Mouse (Mus musculus): ENCODE measurements at regions not wholly inside any gene's neighbourhood (a gene's known extent, or its start where the extent isn't known, plus 50 kb on each side); places are given as distances from the start of the nearest gene placed in this dataset.

- Histone ChIP-seq H3K9ac (no peak overlapping the region), H3K4me2 (no peak overlapping the region), H3K27me3 (no peaks in the 10 kb centered on the region), H3K27ac (no peak overlapping the region), H3K4me3 (no peak overlapping the region), H3K36me3 (ENCODE audit: poor library complexity, severe bottlenecking) (no peaks in the 10 kb centered on the region), H3K4me1 (no peaks in the 10 kb centered on the region), H3K9me3 (replicated peaks) (no peaks in the 10 kb centered on the region)
- ATAC-seq = no peak
- WGBS = 86% methylated on average over 1 of the region's 1 CpGs
Measured at GRCm38 (mm10) chr5:51729771-51730170, 162.2 kb upstream of the Ppargc1a start.

DNA sequence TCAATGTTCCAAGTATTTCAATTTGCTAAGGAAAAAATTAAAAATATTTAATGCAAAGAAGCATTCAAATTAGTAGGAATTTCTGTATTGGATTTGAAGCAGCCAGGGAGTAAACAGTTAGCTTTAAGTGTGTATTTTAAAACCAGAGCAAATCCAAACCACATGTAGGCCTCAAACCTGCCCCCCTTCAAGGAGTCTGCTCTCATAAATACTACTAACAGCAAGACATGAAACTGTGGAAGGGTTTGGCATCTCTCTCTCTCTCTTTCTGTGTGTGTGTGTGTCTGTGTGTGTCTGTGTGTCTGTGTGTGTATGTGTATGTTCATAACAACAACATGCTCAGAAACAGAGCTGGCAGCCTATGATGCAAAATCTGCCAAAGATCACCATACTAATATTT, 159.2 kb upstream of the Ppargc1a start:
- ATAC-seq = no peak

GRCm38 (mm10) chr5:51718911-51719310, 151.4 kb upstream of the Ppargc1a start:
- no peak overlapping the region for H3K9ac ChIP-seq
- H3K4me1 ChIP-seq = no peaks in the 10 kb centered on the region
- H3K4me3 ChIP-seq = no peak overlapping the region
- ATAC-seq = no peak
- no peaks in the 10 kb centered on the region for H3K9me3 ChIP-seq (replicated peaks)
- H3K27ac ChIP-seq = no peak overlapping the region
- H3K4me2 ChIP-seq = no peak overlapping the region
- 80% methylated on average over 8 of the region's 8 CpGs for WGBS
- no peaks in the 10 kb centered on the region for H3K27me3 ChIP-seq
- no peaks in the 10 kb centered on the region for H3K36me3 ChIP-seq (ENCODE audit: poor library complexity, severe bottlenecking)

More for the DNA sequence above, 159.2 kb upstream of the Ppargc1a start:
- no peaks in the 10 kb centered on the region for H3K9me3 ChIP-seq (replicated peaks)
- no peak overlapping the region for H3K4me3 ChIP-seq
- no peak overlapping the region for H3K9ac ChIP-seq
- H3K27me3 ChIP-seq = no peaks in the 10 kb centered on the region
- no peaks in the 10 kb centered on the region for H3K4me1 ChIP-seq
- H3K4me2 ChIP-seq = no peak overlapping the region
- H3K36me3 ChIP-seq (ENCODE audit: poor library complexity, severe bottlenecking) = no peaks in the 10 kb centered on the region
- no peak overlapping the region for H3K27ac ChIP-seq

DNA sequence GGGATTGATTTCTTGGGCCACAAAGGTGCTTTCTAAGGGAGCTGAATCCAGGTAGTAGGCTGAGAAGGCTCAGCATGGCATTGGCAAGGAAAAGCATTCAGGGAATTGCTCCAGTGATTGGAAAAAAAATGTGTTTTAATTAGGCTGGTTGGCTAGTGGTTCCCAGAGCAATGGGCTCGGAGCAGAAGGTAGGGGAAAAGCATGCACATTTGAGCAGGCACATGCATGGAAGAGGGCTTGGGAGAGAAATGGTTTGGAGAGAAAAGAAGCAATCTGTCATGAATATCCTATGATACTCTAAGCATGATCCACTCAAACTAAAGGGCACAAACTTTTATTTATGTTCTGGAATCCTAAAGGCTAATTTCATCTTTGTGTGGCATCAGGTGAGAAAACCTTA, 150.9 kb upstream of the Ppargc1a start:
- Histone ChIP-seq H3K4me1 (no peaks in the 10 kb centered on the region), H3K9ac (no peak overlapping the region), H3K4me2 (no peak overlapping the region), H3K27me3 (no peaks in the 10 kb centered on the region), H3K4me3 (no peak overlapping the region), H3K9me3 (replicated peaks) (no peaks in the 10 kb centered on the region), H3K27ac (no peak overlapping the region), H3K36me3 (ENCODE audit: poor library complexity, severe bottlenecking) (no peaks in the 10 kb centered on the region)
- ATAC-seq = no peak
- WGBS = 88% methylated on average over 1 of the region's 1 CpGs

DNA sequence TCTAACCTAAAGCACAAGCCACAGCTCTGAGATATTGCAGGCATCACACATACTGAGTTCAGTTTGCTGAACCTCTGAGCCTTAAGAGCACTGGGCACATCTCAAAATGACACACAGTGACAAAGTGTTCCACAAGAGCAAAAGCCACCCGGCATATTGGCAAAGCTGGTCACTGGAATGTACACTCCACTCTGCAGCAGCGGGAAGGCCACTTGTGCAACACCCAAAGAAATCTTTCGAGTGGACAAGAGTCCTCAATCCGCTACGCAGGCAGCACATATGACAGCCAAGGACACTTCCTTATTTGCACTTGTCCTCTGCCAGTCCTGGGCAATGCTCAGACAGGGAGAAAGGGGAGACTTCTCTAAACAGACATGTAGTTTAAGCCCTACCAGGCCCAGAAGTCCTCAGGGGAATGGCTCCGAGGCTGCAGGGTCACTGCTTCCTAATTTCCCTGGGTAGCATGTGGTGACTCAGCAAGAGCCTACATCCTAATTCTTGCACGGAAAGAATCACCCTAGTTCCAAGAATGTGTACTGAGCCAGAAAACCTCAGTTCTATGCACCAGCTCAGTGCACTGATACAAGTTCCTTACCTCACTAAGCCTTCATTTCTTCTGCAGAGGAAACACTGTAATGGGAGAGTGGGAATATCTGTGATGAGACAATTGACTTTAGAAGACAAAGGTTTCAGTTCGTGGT, 144.5 kb upstream of the Ppargc1a start:
- 76% methylated on average over 8 of the region's 8 CpGs for WGBS
- ATAC-seq = no peak
- Histone ChIP-seq H3K4me3 (no peak overlapping the region), H3K36me3 (ENCODE audit: poor library complexity, severe bottlenecking) (no peaks in the 10 kb centered on the region), H3K9me3 (replicated peaks) (no peaks in the 10 kb centered on the region), H3K27me3 (no peaks in the 10 kb centered on the region), H3K9ac (no peak overlapping the region), H3K27ac (no peak overlapping the region), H3K4me1 (no peaks in the 10 kb centered on the region), H3K4me2 (no peak overlapping the region)

GRCm38 (mm10) chr5:51710664-51711063, 143.1 kb upstream of the Ppargc1a start:
- H3K4me1 ChIP-seq = no peaks in the 10 kb centered on the region
- H3K27ac ChIP-seq = no peak overlapping the region
- no peaks in the 10 kb centered on the region for H3K27me3 ChIP-seq
- WGBS = 87% methylated on average over 4 of the region's 4 CpGs
- no peak overlapping the region for H3K4me3 ChIP-seq
- no peak for ATAC-seq
- H3K4me2 ChIP-seq = no peak overlapping the region
- no peaks in the 10 kb centered on the region for H3K9me3 ChIP-seq (replicated peaks)
- H3K9ac ChIP-seq = no peak overlapping the region
- H3K36me3 ChIP-seq (ENCODE audit: poor library complexity, severe bottlenecking) = no peaks in the 10 kb centered on the region

GRCm38 (mm10) chr5:51709447-51709991, 142.0 kb upstream of the Ppargc1a start:
- H3K9me3 ChIP-seq (replicated peaks) = no peaks in the 10 kb centered on the region
- H3K27ac ChIP-seq = no peak overlapping the region
- 89% methylated on average over 6 of the region's 6 CpGs for WGBS
- ATAC-seq = no peak
- no peak overlapping the region for H3K4me3 ChIP-seq
- H3K4me1 ChIP-seq = no peaks in the 10 kb centered on the region
- H3K4me2 ChIP-seq = no peak overlapping the region
- H3K27me3 ChIP-seq = no peaks in the 10 kb centered on the region
- no peak overlapping the region for H3K9ac ChIP-seq
- H3K36me3 ChIP-seq (ENCODE audit: poor library complexity, severe bottlenecking) = no peaks in the 10 kb centered on the region

DNA sequence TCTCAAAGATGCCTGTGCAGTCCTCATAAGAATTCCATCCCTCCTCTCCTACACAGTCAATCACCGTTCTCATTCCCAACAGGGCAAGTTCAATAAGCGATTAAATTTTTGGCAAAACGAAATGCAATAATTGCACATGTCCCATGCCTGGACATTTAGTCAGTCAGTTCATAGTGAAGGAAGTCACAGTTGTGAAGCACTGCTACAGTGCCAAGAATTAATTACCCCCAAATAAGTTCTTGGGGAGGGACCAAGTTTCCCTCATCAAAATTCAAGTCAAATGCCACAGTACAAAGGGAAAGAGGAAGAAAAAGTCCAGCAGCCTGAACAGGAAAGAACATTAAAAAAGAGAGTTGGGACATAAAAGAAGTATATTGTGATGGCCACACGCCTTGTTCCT, 112.4 kb upstream of the Ppargc1a start:
- Histone ChIP-seq H3K9ac (no peak overlapping the region), H3K36me3 (ENCODE audit: poor library complexity, severe bottlenecking) (no peaks in the 10 kb centered on the region), H3K27me3 (no peaks in the 10 kb centered on the region), H3K4me2 (no peak overlapping the region), H3K27ac (no peak overlapping the region), H3K4me1 (no peaks in the 10 kb centered on the region), H3K9me3 (replicated peaks) (no peaks in the 10 kb centered on the region), H3K4me3 (no peak overlapping the region)
- ATAC-seq = 0 out of 2 replicates have a peak, but pooled peaks have one; percentile 65
- 55% methylated on average over 4 of the region's 4 CpGs for WGBS

GRCm38 (mm10) chr5:51671190-51671589, 103.7 kb upstream of the Ppargc1a start:
- H3K27ac ChIP-seq = no peak overlapping the region
- no peaks in the 10 kb centered on the region for H3K4me1 ChIP-seq
- H3K4me2 ChIP-seq = no peak overlapping the region
- H3K9ac ChIP-seq = no peak overlapping the region
- no peak overlapping the region for H3K4me3 ChIP-seq
- ATAC-seq = no peak
- no peaks in the 10 kb centered on the region for H3K27me3 ChIP-seq
- H3K36me3 ChIP-seq (ENCODE audit: poor library complexity, severe bottlenecking) = no peaks in the 10 kb centered on the region
- 94% methylated on average over 5 of the region's 5 CpGs for WGBS
- no peaks in the 10 kb centered on the region for H3K9me3 ChIP-seq (replicated peaks)

GRCm38 (mm10) chr5:51665241-51665640, 97.7 kb upstream of the Ppargc1a start:
- WGBS = 83% methylated on average over 6 of the region's 6 CpGs
- H3K27me3 ChIP-seq = no peaks in the 10 kb centered on the region
- H3K4me1 ChIP-seq = no peaks in the 10 kb centered on the region
- H3K9me3 ChIP-seq (replicated peaks) = no peaks in the 10 kb centered on the region
- H3K4me2 ChIP-seq = no peak overlapping the region
- no peak for ATAC-seq
- no peak overlapping the region for H3K9ac ChIP-seq
- H3K36me3 ChIP-seq (ENCODE audit: poor library complexity, severe bottlenecking) = no peaks in the 10 kb centered on the region
- H3K4me3 ChIP-seq = no peak overlapping the region
- H3K27ac ChIP-seq = no peak overlapping the region

- Histone ChIP-seq H3K36me3 (ENCODE audit: poor library complexity, severe bottlenecking) (no peaks in the 10 kb centered on the region), H3K4me2 (no peak overlapping the region), H3K4me1 (peaks cover 6% of the 10 kb centered on the region; the same call in 1 of the 2 replicates), H3K27ac (no peak overlapping the region), H3K4me3 (no peak overlapping the region), H3K27me3 (no peaks in the 10 kb centered on the region), H3K9me3 (replicated peaks) (no peaks in the 10 kb centered on the region), H3K9ac (no peak overlapping the region)
- WGBS = 25% methylated on average over 6 of the region's 6 CpGs
- ATAC-seq = no peak
Measured at GRCm38 (mm10) chr5:51658232-51658896, 90.8 kb upstream of the Ppargc1a start.

GRCm38 (mm10) chr5:51653507-51653906, 86.0 kb upstream of the Ppargc1a start:
- Histone ChIP-seq H3K4me2 (no peak overlapping the region), H3K4me1 (peaks cover 5% of the 10 kb centered on the region; the same call in 1 of the 2 replicates), H3K36me3 (ENCODE audit: poor library complexity, severe bottlenecking) (no peaks in the 10 kb centered on the region), H3K27me3 (no peaks in the 10 kb centered on the region), H3K9me3 (replicated peaks) (no peaks in the 10 kb centered on the region), H3K27ac (no peak overlapping the region), H3K4me3 (no peak overlapping the region), H3K9ac (no peak overlapping the region)
- 92% methylated on average over 2 of the region's 2 CpGs for WGBS
- ATAC-seq = no peak

Data from forebrain, embryonic 13.5 days (tissue).